Mouse (Mus musculus) CD4-positive, CD25-positive, alpha-beta regulatory T cell (primary cell): Measurements from ENCODE around the gene Rpusd4. TPM values are rescaled to one million over a fixed set of nuclear protein-coding genes. Genes with fewer than 3 reads are reported as not detected.

Experiments used
- polyA plus RNA-seq: library from polyadenylated mRNA; unstranded; fragments of 100-300 nt; shearing (Covaris generic); gene quantifications from one replicate; pipeline ENCODE4 v1.2.1, GENCODE M21; 2017

The Rpusd4 gene
- 45.0 TPM for polyA plus RNA-seq

DNA sequence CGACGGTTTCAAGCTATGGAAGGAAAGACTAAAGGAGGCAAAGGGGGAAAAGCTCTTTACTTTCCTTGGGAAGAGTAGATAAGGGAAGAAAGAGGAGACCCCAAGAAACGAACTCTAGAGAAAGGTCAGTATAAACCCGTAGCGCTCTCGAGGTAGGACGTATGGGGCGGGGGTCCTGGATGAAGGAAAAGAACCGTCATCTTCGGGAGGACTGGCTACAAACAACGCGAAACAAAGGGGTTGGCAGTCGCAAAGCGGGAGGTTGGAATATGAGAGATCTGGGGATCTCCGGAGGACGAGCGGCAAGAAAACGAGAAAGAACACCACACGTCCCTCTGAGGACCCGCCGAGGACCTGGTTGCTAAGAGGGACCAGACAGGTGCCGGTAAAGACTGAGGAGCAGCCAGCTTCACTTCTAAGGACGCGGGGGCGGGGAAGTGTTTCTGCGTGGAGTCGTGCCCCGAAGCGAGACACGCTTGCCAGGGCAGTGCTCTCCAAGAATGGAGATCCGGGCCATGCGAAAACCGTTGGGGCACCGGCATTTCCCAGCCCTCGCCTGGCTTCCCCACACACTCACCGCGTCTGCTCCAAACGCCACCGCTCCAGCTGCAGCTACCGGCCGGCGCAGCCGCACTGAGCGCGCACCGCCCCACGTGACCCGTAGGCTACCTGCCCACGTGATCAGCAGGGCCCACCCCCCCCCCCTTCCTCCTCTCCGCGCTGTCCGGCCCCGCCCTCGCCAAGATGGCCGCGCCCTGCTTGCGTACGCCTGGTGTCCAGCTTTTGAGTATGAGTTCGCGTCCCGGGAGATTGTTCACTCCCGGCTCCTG is at the start of gene Rpusd4, which contains the start of gene Fam118b:
Gene Rpusd4 (plus strand): TSS at position 720 of the 830 bp plus-strand sequence.
Gene Fam118b (minus strand): TSS at position 660 of the 830 bp plus-strand sequence.

Other genes starting within 250 kb of the Rpusd4 start
- gene St3gal4, start 148.6 kb upstream of the Rpusd4 start, polyA plus RNA-seq = 37.7 TPM
- gene Dcps, start 91.8 kb upstream of the Rpusd4 start, polyA plus RNA-seq = 76.8 TPM
- gene Srpr, start 67.7 kb upstream of the Rpusd4 start, polyA plus RNA-seq = 108 TPM
- gene Tirap, start 67.6 kb upstream of the Rpusd4 start, polyA plus RNA-seq = 4.3 TPM
- gene Foxred1, start 56.8 kb upstream of the Rpusd4 start, polyA plus RNA-seq = 51.3 TPM
- 62.0 TPM for gene Fam118b, start 60 bp upstream of the Rpusd4 start, polyA plus RNA-seq
- 5.9 TPM for gene Cdon, start 153.3 kb downstream of the Rpusd4 start, polyA plus RNA-seq